Mouse (Mus musculus): ENCODE results near the gene Fbxo11. TPM values are rescaled to one million over a fixed set of nuclear protein-coding genes. Genes with fewer than 3 reads are reported as not detected.

The Fbxo11 gene
- total and polyA plus RNA-seq, 2 experiments from 2014 or later = 8.7 to 11.4 TPM

GRCm38 (mm10) chr17:88111081-88111796, 46.1 kb upstream of the Fbxo11 start:
- Histone ChIP-seq H3K4me1 (ENCODE audit: control insufficient read depth, insufficient read depth) (no peaks in the 10 kb centered on the region), H3K9me3 (replicated peaks; ENCODE audit: control insufficient read depth, low read length) (no peaks in the 10 kb centered on the region; the same call in 1 of the 2 replicates), H3K27me3 (ENCODE audit: control insufficient read depth, insufficient read depth, low read length) (no peaks in the 10 kb centered on the region), H3K4me2 (ENCODE audit: low read depth, low read length) (no peak overlapping the region), H3K36me3 (replicated peaks; ENCODE audit: control insufficient read depth, insufficient read depth, low read length) (no peaks in the 10 kb centered on the region), H3K27ac (ENCODE audit: low read depth) (no peak overlapping the region), H3K9ac (replicated peaks; ENCODE audit: low read depth, low read length) (no peak overlapping the region), H3K4me3 (ENCODE audit: low read depth, low read length) (no peak overlapping the region)
- ATAC-seq (ENCODE audit: insufficient read depth, low read depth) = no peak
- no peak for DNase-seq (ENCODE audit: low spot score)
- TF ChIP-seq EP300 (IDR thresholded peaks at IDR 0.05; ENCODE audit: low read depth) (no peak), CTCF (IDR thresholded peaks at IDR 0.05; ENCODE audit: low read depth) (no peak)
- 77% methylated on average over 12 of the region's 12 CpGs for WGBS

- no peaks in the 10 kb centered on the region for H3K4me1 ChIP-seq (ENCODE audit: control insufficient read depth, insufficient read depth)
Observed at GRCm38 (mm10) chr17:88107708-88108107, 42.6 kb upstream of the Fbxo11 start.

DNA sequence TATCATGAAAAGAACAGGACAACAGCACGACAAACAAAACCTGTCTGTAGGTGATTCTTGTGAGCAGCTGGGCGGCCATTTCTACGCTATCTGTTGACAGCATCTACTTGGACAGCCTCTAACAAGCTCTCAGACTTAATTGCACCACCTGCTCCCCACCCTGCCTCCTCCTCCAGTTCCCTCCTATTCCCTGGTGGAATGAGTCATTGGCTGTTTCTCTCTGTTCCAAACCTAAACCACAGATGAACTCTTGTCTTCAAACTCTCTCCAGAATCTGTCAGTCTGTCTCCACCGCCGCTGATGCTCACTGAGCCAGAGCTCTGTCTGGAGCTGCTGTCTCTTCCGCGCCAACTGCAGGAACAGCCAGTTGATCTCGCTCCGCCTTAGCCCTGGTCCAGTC, 41.3 kb upstream of the Fbxo11 start:
- no peak overlapping the region for H3K9ac ChIP-seq (replicated peaks; ENCODE audit: low read depth, low read length)
- no peak for TF ChIP-seq CTCF (IDR thresholded peaks at IDR 0.05; ENCODE audit: low read depth)
- no peak for TF ChIP-seq EP300 (IDR thresholded peaks at IDR 0.05; ENCODE audit: low read depth)
- H3K4me3 ChIP-seq (ENCODE audit: low read depth, low read length) = no peak overlapping the region
- ATAC-seq (ENCODE audit: insufficient read depth, low read depth) = no peak
- no peaks in the 10 kb centered on the region; the same call in 1 of the 2 replicates for H3K9me3 ChIP-seq (replicated peaks; ENCODE audit: control insufficient read depth, low read length)
- no peaks in the 10 kb centered on the region for H3K36me3 ChIP-seq (replicated peaks; ENCODE audit: control insufficient read depth, insufficient read depth, low read length)
- no peak for DNase-seq (ENCODE audit: low spot score)
- no peaks in the 10 kb centered on the region for H3K27me3 ChIP-seq (ENCODE audit: control insufficient read depth, insufficient read depth, low read length)
- no peak overlapping the region for H3K27ac ChIP-seq (ENCODE audit: low read depth)
- 82% methylated on average over 9 of the region's 9 CpGs for WGBS
- no peak overlapping the region for H3K4me2 ChIP-seq (ENCODE audit: low read depth, low read length)
- H3K4me1 ChIP-seq (ENCODE audit: control insufficient read depth, insufficient read depth) = no peaks in the 10 kb centered on the region

More at GRCm38 (mm10) chr17:88107708-88108107, 42.6 kb upstream of the Fbxo11 start:
- TF ChIP-seq CTCF (IDR thresholded peaks at IDR 0.05; ENCODE audit: low read depth) (peak; percentile 45), EP300 (IDR thresholded peaks at IDR 0.05; ENCODE audit: low read depth) (no peak)
- H3K4me3 ChIP-seq (ENCODE audit: low read depth, low read length) = no peak overlapping the region
- no peak overlapping the region for H3K4me2 ChIP-seq (ENCODE audit: low read depth, low read length)
- ATAC-seq (ENCODE audit: insufficient read depth, low read depth) = no peak
- H3K9ac ChIP-seq (replicated peaks; ENCODE audit: low read depth, low read length) = no peak overlapping the region
- H3K27ac ChIP-seq (ENCODE audit: low read depth) = no peak overlapping the region
- H3K36me3 ChIP-seq (replicated peaks; ENCODE audit: control insufficient read depth, insufficient read depth, low read length) = no peaks in the 10 kb centered on the region
- no peak for DNase-seq (ENCODE audit: low spot score)
- 85% methylated on average over 4 of the region's 4 CpGs for WGBS
- H3K27me3 ChIP-seq (ENCODE audit: control insufficient read depth, insufficient read depth, low read length) = no peaks in the 10 kb centered on the region
- H3K9me3 ChIP-seq (replicated peaks; ENCODE audit: control insufficient read depth, low read length) = no peaks in the 10 kb centered on the region; the same call in 1 of the 2 replicates

DNA sequence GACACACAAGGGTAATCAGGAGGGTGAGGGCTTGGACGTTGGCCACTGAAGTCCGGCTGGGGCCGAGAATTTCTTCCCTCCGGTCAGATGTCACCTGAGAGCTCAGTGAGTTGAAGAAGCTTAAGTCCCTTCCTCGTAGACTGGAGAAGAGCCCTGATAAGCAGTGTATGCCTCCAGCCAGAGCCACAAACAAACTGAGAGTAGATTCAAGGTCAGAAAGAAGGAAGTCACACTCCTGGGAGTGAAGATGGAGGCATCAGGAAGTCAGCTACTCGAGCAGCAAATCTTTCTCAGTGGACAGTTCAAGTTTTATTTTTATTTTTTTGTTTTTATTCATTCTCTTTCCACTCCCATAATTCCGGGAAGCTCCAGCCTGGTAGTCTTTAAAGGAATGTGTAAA, 37.5 kb upstream of the Fbxo11 start:
- Histone ChIP-seq H3K36me3 (replicated peaks; ENCODE audit: control insufficient read depth, insufficient read depth, low read length) (no peaks in the 10 kb centered on the region), H3K4me2 (ENCODE audit: low read depth, low read length) (no peak overlapping the region), H3K9ac (replicated peaks; ENCODE audit: low read depth, low read length) (no peak overlapping the region), H3K9me3 (replicated peaks; ENCODE audit: control insufficient read depth, low read length) (no peaks in the 10 kb centered on the region), H3K4me3 (ENCODE audit: low read depth, low read length) (no peak overlapping the region), H3K4me1 (ENCODE audit: control insufficient read depth, insufficient read depth) (no peaks in the 10 kb centered on the region), H3K27me3 (ENCODE audit: control insufficient read depth, insufficient read depth, low read length) (no peaks in the 10 kb centered on the region), H3K27ac (ENCODE audit: low read depth) (no peak overlapping the region)
- DNase-seq (ENCODE audit: low spot score) = no peak
- no peak for ATAC-seq (ENCODE audit: insufficient read depth, low read depth)
- TF ChIP-seq CTCF (IDR thresholded peaks at IDR 0.05; ENCODE audit: low read depth) (no peak), EP300 (IDR thresholded peaks at IDR 0.05; ENCODE audit: low read depth) (no peak)
- WGBS = 46% methylated on average over 7 of the region's 7 CpGs

DNA sequence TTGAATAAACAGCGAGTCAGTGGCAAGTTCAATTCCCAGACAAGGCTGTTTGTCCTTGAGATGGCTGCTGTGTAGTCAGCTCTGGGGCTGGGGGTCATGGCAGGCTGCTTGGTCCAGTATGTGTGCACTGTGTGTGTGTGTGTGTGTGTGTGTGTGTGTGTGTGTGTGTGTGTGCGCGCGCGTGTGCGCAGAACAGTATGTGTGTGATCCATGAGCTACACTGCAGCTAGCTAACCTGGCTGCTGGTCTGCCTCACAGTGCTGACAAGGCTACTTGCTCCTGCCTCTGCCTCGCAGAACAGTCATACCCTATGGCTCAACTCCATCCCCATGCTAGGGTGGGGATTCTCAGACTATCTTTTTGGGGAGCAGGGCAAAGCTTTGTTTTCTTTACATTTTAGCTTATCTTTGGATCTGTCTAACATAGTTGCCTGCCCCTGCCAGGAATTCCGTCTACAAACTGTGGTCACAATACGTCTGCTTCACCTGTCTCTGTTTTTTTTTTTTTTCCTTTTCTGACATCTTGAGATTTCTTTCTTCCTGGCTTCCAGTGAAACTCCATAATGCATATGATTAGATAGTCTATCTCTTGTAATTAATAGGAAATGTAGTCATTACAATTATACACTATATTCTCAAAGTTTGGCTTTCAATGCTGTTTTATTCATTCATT, 33.2 kb upstream of the Fbxo11 start:
- Histone ChIP-seq H3K4me1 (ENCODE audit: control insufficient read depth, insufficient read depth) (no peaks in the 10 kb centered on the region), H3K4me2 (ENCODE audit: low read depth, low read length) (no peak overlapping the region), H3K27me3 (ENCODE audit: control insufficient read depth, insufficient read depth, low read length) (no peaks in the 10 kb centered on the region), H3K9ac (replicated peaks; ENCODE audit: low read depth, low read length) (no peak overlapping the region), H3K9me3 (replicated peaks; ENCODE audit: control insufficient read depth, low read length) (no peaks in the 10 kb centered on the region), H3K4me3 (ENCODE audit: low read depth, low read length) (no peak overlapping the region), H3K36me3 (replicated peaks; ENCODE audit: control insufficient read depth, insufficient read depth, low read length) (no peaks in the 10 kb centered on the region), H3K27ac (ENCODE audit: low read depth) (no peak overlapping the region)
- DNase-seq (ENCODE audit: low spot score) (no peak), ATAC-seq (ENCODE audit: insufficient read depth, low read depth) (no peak)
- WGBS = 80% methylated on average over 9 of the region's 9 CpGs
- no peak for TF ChIP-seq EP300 (IDR thresholded peaks at IDR 0.05; ENCODE audit: low read depth)
- no peak for TF ChIP-seq CTCF (IDR thresholded peaks at IDR 0.05; ENCODE audit: low read depth)
